Mouse (Mus musculus) embryonic facial prominence, embryonic 10.5 days (tissue): Measurements from ENCODE around the gene Tyrp1. TPM values are rescaled to one million over a fixed set of nuclear protein-coding genes. Genes with fewer than 3 reads are reported as not detected.

Source experiments
- polyA plus RNA-seq: library from polyadenylated mRNA; unstranded; fragments of >200 nt; fragmentation: Nextera tagmentation; extraction: Ambion mirVana; gene quantifications from 2 replicates; pipeline ENCODE4 v1.2.1, GENCODE M21; 2016

The Tyrp1 gene
- polyA plus RNA-seq, 1 experiment from 2014 or later, result 1.1 TPM

Other genes with a start within 250 kb of the Tyrp1 start
- 1.7 and 2.1 TPM in 2 replicates for gene Lurap1l, start 76.5 kb downstream of the Tyrp1 start, polyA plus RNA-seq